15 mouse cellular contexts compared by ENCODE assay signal in genomic region chr19:13818827-13819226, GRCm38 (mm10). TPM values are rescaled to one million over a fixed set of nuclear protein-coding genes. Genes with fewer than 3 reads are reported as not detected.
DNase-seq lines count a peak whose midpoint lies in the region; ATAC-seq lines count a peak whose summit lies in the region.
"Had no signal": no experiment of that assay in that cellular context is flagged by ENCODE, and none has a peak within 500 bp of the region (broad histone marks: within the 10 kb centered on the region; RNA-seq: fewer than 3 reads in every experiment).

No protein-coding gene starts in this region.

- WGBS in hindbrain, embryonic 11.5 days: 34% methylated on average over 5 of the region's 5 CpGs
- WGBS in hindbrain, embryonic 10.5 days: 36% methylated on average over 5 of the region's 5 CpGs
- WGBS in midbrain, embryonic 15.5 days: 37% methylated on average over 5 of the region's 5 CpGs
- 33% methylated on average over 5 of the region's 5 CpGs for WGBS in midbrain, embryonic 16.5 days

- no peak overlapping the region for H3K4me2 ChIP-seq in hindbrain, embryonic 11.5 days (replicated peaks; ENCODE audit: low read depth, low read length)
- H3K4me2 ChIP-seq in midbrain, embryonic 15.5 days: no peak overlapping the region
- no peak overlapping the region for H3K4me2 ChIP-seq in midbrain, embryonic 16.5 days (ENCODE audit: low read length)
- H3K4me2 ChIP-seq: hindbrain, embryonic 15.5 days; midbrain, embryonic 12.5 days had no signal

- no peak for ATAC-seq in hindbrain, embryonic 11.5 days (ENCODE audit: low FRiP score)
- 0 out of 2 replicates have a peak, but pooled peaks have one; percentile 58 for ATAC-seq in midbrain, embryonic 15.5 days (replicated peaks)
- ATAC-seq in midbrain, embryonic 16.5 days: no peak
- ATAC-seq in inflammation-experienced regulatory T-cells, adult 6 months: no peak

- peak; percentile 1 for DNase-seq in hindbrain, embryonic 11.5 days (ENCODE audit: low spot score)
- DNase-seq in hindbrain, embryonic 10.5 days (ENCODE audit: low spot score): no peak
- peak; percentile 34 for DNase-seq in adipocyte (ENCODE audit: low spot score)
- DNase-seq in retina, postnatal 7 days (ENCODE audit: low read depth, low spot score): peak; percentile 16
- no peak for DNase-seq in gastrocnemius, postnatal 25 days
- DNase-seq: cerebellum, adult 9-11 months; right cerebral cortex, postnatal 4 days; thymus, postnatal 25 days had no signal

- no peaks in the 10 kb centered on the region for H3K9me3 ChIP-seq in hindbrain, embryonic 11.5 days (ENCODE audit: control insufficient read depth, low read length)
- H3K9me3 ChIP-seq in hindbrain, embryonic 10.5 days: no peaks in the 10 kb centered on the region
- no peaks in the 10 kb centered on the region for H3K9me3 ChIP-seq in midbrain, embryonic 15.5 days
- no peaks in the 10 kb centered on the region for H3K9me3 ChIP-seq in midbrain, embryonic 16.5 days (replicated peaks; ENCODE audit: control insufficient read depth, low read length, poor library complexity, severe bottlenecking)
- H3K9me3 ChIP-seq: hindbrain, embryonic 15.5 days; midbrain, embryonic 12.5 days had no signal

- H3K36me3 ChIP-seq in hindbrain, embryonic 11.5 days (ENCODE audit: control insufficient read depth, insufficient read depth, low read length): no peaks in the 10 kb centered on the region
- no peaks in the 10 kb centered on the region for H3K36me3 ChIP-seq in hindbrain, embryonic 10.5 days
- H3K36me3 ChIP-seq in midbrain, embryonic 15.5 days (replicated peaks): no peaks in the 10 kb centered on the region
- no peaks in the 10 kb centered on the region for H3K36me3 ChIP-seq in midbrain, embryonic 16.5 days (ENCODE audit: control insufficient read depth, insufficient read depth, low read length)
- H3K36me3 ChIP-seq: hindbrain, embryonic 15.5 days; midbrain, embryonic 12.5 days had no signal

- H3K27ac ChIP-seq in hindbrain, embryonic 11.5 days (ENCODE audit: low read depth, low read length): no peak overlapping the region
- H3K27ac ChIP-seq in hindbrain, embryonic 10.5 days: no peak overlapping the region
- no peak overlapping the region for H3K27ac ChIP-seq in midbrain, embryonic 15.5 days
- H3K27ac ChIP-seq in midbrain, embryonic 16.5 days (ENCODE audit: low read length): no peak overlapping the region
- H3K27ac ChIP-seq: hindbrain, embryonic 15.5 days; midbrain, embryonic 12.5 days had no signal

- H3K4me3 ChIP-seq in hindbrain, embryonic 11.5 days (ENCODE audit: low read depth, low read length): no peak overlapping the region
- no peak overlapping the region for H3K4me3 ChIP-seq in hindbrain, embryonic 10.5 days
- H3K4me3 ChIP-seq in midbrain, embryonic 15.5 days: no peak overlapping the region
- no peak overlapping the region for H3K4me3 ChIP-seq in midbrain, embryonic 16.5 days (ENCODE audit: low read depth, low read length)
- H3K4me3 ChIP-seq: hindbrain, embryonic 15.5 days; midbrain, embryonic 12.5 days had no signal

- no peak overlapping the region for H3K9ac ChIP-seq in hindbrain, embryonic 11.5 days (ENCODE audit: low read depth, low read length)
- H3K9ac ChIP-seq in midbrain, embryonic 15.5 days: no peak overlapping the region
- H3K9ac ChIP-seq in midbrain, embryonic 16.5 days (ENCODE audit: low read depth, low read length): no peak overlapping the region
- H3K9ac ChIP-seq: hindbrain, embryonic 15.5 days; midbrain, embryonic 12.5 days had no signal

- H3K27me3 ChIP-seq in hindbrain, embryonic 11.5 days (ENCODE audit: control insufficient read depth, insufficient read depth, low read length): no peaks in the 10 kb centered on the region
- no peaks in the 10 kb centered on the region for H3K27me3 ChIP-seq in hindbrain, embryonic 10.5 days (ENCODE audit: insufficient read depth, poor library complexity, severe bottlenecking)
- H3K27me3 ChIP-seq in midbrain, embryonic 15.5 days (replicated peaks): no peaks in the 10 kb centered on the region
- H3K27me3 ChIP-seq in midbrain, embryonic 16.5 days (ENCODE audit: control insufficient read depth, insufficient read depth, low read depth, low read length): no peaks in the 10 kb centered on the region
- H3K27me3 ChIP-seq: hindbrain, embryonic 15.5 days; midbrain, embryonic 12.5 days had no signal

- no peaks in the 10 kb centered on the region for H3K4me1 ChIP-seq in hindbrain, embryonic 11.5 days (replicated peaks; ENCODE audit: control insufficient read depth, insufficient read depth, low read length)
- no peaks in the 10 kb centered on the region for H3K4me1 ChIP-seq in hindbrain, embryonic 10.5 days (replicated peaks)
- H3K4me1 ChIP-seq in midbrain, embryonic 15.5 days: no peaks in the 10 kb centered on the region
- no peaks in the 10 kb centered on the region for H3K4me1 ChIP-seq in midbrain, embryonic 16.5 days (ENCODE audit: control insufficient read depth, insufficient read depth, low read length)
- H3K4me1 ChIP-seq: hindbrain, embryonic 15.5 days; midbrain, embryonic 12.5 days had no signal

RNA-seq across cellular contexts. Expression of gene Olfr1499, which starts 0.4 kb away (rescaled TPM):
- not detected in 2 replicates for polyA plus RNA-seq in hindbrain, embryonic 11.5 days (2014; fragmentation: Nextera tagmentation; extraction: Ambion mirVana)
- not detected in 2 replicates for polyA plus RNA-seq in hindbrain, embryonic 10.5 days (2016; fragmentation: Nextera tagmentation; extraction: Ambion mirVana)
- not detected in 2 replicates for polyA plus RNA-seq in midbrain, embryonic 15.5 days (2015; fragmentation: Nextera tagmentation; extraction: Ambion mirVana)
- polyA plus RNA-seq in midbrain, embryonic 16.5 days (2015; fragmentation: Nextera tagmentation; extraction: Ambion mirVana): not detected in 2 replicates
- polyA plus RNA-seq in inflammation-experienced regulatory T-cells, adult 6 months (2017; shearing (Covaris generic)): not detected
- not detected for total RNA-seq in gastrocnemius, postnatal 25 days (2021)
- total RNA-seq: gastrocnemius, adult 18-20 months; left cerebral cortex, adult 8-10 months had no signal
- polyA plus RNA-seq: hindbrain, embryonic 15.5 days; midbrain, embryonic 12.5 days had no signal

RNA-seq across cellular contexts. Expression of gene Olfr1500, which starts 11.5 kb away (rescaled TPM):
- not detected in 2 replicates for polyA plus RNA-seq in hindbrain, embryonic 11.5 days (2014; fragmentation: Nextera tagmentation; extraction: Ambion mirVana)
- not detected in 2 replicates for polyA plus RNA-seq in hindbrain, embryonic 10.5 days (2016; fragmentation: Nextera tagmentation; extraction: Ambion mirVana)
- not detected in 2 replicates for polyA plus RNA-seq in midbrain, embryonic 15.5 days (2015; fragmentation: Nextera tagmentation; extraction: Ambion mirVana)
- polyA plus RNA-seq in midbrain, embryonic 16.5 days (2015; fragmentation: Nextera tagmentation; extraction: Ambion mirVana): not detected in 2 replicates
- polyA plus RNA-seq in inflammation-experienced regulatory T-cells, adult 6 months (2017; shearing (Covaris generic)): under 1 TPM in 2 of 3 experiments, not detected in 1; 0.35 to 0.55 TPM
- total RNA-seq in gastrocnemius, postnatal 25 days (2021): not detected
- total RNA-seq: gastrocnemius, adult 18-20 months; left cerebral cortex, adult 8-10 months had no signal
- polyA plus RNA-seq: hindbrain, embryonic 15.5 days; midbrain, embryonic 12.5 days had no signal

RNA-seq across cellular contexts. Expression of gene Olfr1497, which starts 20.8 kb away (rescaled TPM):
- polyA plus RNA-seq in hindbrain, embryonic 11.5 days (2014; fragmentation: Nextera tagmentation; extraction: Ambion mirVana): not detected in 2 replicates
- not detected in 2 replicates for polyA plus RNA-seq in hindbrain, embryonic 10.5 days (2016; fragmentation: Nextera tagmentation; extraction: Ambion mirVana)
- not detected in 2 replicates for polyA plus RNA-seq in midbrain, embryonic 15.5 days (2015; fragmentation: Nextera tagmentation; extraction: Ambion mirVana)
- not detected in 2 replicates for polyA plus RNA-seq in midbrain, embryonic 16.5 days (2015; fragmentation: Nextera tagmentation; extraction: Ambion mirVana)
- not detected for polyA plus RNA-seq in inflammation-experienced regulatory T-cells, adult 6 months (2017; shearing (Covaris generic))
- not detected for total RNA-seq in gastrocnemius, postnatal 25 days (2021)
- total RNA-seq: gastrocnemius, adult 18-20 months; left cerebral cortex, adult 8-10 months had no signal
- polyA plus RNA-seq: hindbrain, embryonic 15.5 days; midbrain, embryonic 12.5 days had no signal

RNA-seq across cellular contexts. Expression of gene Olfr1501, which starts 31.7 kb away (rescaled TPM):
- not detected in 2 replicates for polyA plus RNA-seq in hindbrain, embryonic 11.5 days (2014; fragmentation: Nextera tagmentation; extraction: Ambion mirVana)
- not detected in 2 replicates for polyA plus RNA-seq in hindbrain, embryonic 10.5 days (2016; fragmentation: Nextera tagmentation; extraction: Ambion mirVana)
- polyA plus RNA-seq in midbrain, embryonic 15.5 days (2015; fragmentation: Nextera tagmentation; extraction: Ambion mirVana): not detected in 2 replicates
- not detected in 2 replicates for polyA plus RNA-seq in midbrain, embryonic 16.5 days (2015; fragmentation: Nextera tagmentation; extraction: Ambion mirVana)
- not detected for polyA plus RNA-seq in inflammation-experienced regulatory T-cells, adult 6 months (2017; shearing (Covaris generic))
- total RNA-seq in gastrocnemius, postnatal 25 days (2021): not detected
- total RNA-seq: gastrocnemius, adult 18-20 months; left cerebral cortex, adult 8-10 months had no signal
- polyA plus RNA-seq: hindbrain, embryonic 15.5 days; midbrain, embryonic 12.5 days had no signal

RNA-seq across cellular contexts. Expression of gene Olfr1496, which starts 41.1 kb away (rescaled TPM):
- not detected in 2 replicates for polyA plus RNA-seq in hindbrain, embryonic 11.5 days (2014; fragmentation: Nextera tagmentation; extraction: Ambion mirVana)
- polyA plus RNA-seq in hindbrain, embryonic 10.5 days (2016; fragmentation: Nextera tagmentation; extraction: Ambion mirVana): not detected in 2 replicates
- not detected in 2 replicates for polyA plus RNA-seq in midbrain, embryonic 15.5 days (2015; fragmentation: Nextera tagmentation; extraction: Ambion mirVana)
- polyA plus RNA-seq in midbrain, embryonic 16.5 days (2015; fragmentation: Nextera tagmentation; extraction: Ambion mirVana): not detected in 2 replicates
- not detected for polyA plus RNA-seq in inflammation-experienced regulatory T-cells, adult 6 months (2017; shearing (Covaris generic))
- total RNA-seq in gastrocnemius, postnatal 25 days (2021): not detected
- total RNA-seq: gastrocnemius, adult 18-20 months; left cerebral cortex, adult 8-10 months had no signal
- polyA plus RNA-seq: hindbrain, embryonic 15.5 days; midbrain, embryonic 12.5 days had no signal

Comparison
In these comparisons a context has a peak if more than half of its experiments do, and no peak if none do; other contexts are left out.
1. DNase-seq: peak in hindbrain, embryonic 11.5 days (single experiment), adipocyte (single experiment) and retina, postnatal 7 days (single experiment); none in hindbrain, embryonic 10.5 days (single experiment) and gastrocnemius, postnatal 25 days (single experiment).